Mouse (Mus musculus): ENCODE results near the gene Dis3l.
A peak's percentile ranks its signal among the peaks of the same experiment; 100 is the strongest.

DNA sequence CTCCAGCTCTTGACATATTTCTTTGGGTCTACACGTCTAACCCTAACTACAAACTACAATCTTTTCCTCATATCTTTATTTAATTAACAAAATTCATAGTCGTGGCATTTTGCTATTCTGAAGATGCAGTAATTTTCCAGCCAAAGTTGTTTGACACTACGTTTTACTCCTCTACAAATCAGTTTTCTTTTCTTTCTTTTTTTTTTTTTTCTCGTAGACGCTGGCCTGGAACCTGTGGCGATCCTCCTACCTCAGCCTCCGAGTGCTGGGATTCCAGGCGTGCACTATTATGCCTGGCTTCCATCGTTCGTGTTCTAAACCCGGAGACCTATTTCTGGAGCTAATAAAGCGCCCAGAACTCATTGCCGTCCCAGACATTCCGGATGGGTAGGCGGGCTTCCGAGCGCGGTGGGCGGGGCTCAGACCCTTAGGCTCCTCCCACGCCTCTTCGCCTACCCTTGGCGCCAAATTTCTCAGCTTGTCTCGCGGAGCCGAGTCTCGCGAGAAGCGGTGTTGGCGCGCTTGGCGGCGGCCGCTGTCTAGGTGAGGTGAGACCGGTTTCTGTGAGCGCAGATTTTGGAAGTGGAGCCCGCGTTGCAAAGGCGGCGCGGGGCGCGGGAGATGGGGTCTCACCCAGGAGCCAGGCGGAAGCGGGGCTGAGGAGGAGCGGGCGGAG, 59.8 kb downstream of the Dis3l start, which contains the start of gene Tipin:
- TF ChIP-seq CTCF (IDR thresholded peaks at IDR 0.05; ENCODE audit: extremely low read depth, insufficient read depth, insufficient read length, insufficient replicate concordance) (no peak), POLR2A (IDR thresholded peaks at IDR 0.05; ENCODE audit: low read depth, low read length) (peak; percentile 58)
